Mouse (Mus musculus) midbrain, embryonic 13.5 days (tissue): ENCODE measurements around the gene Map7d1. TPM values are rescaled to one million over a fixed set of nuclear protein-coding genes. Genes with fewer than 3 reads are reported as not detected.
A peak's percentile ranks its signal among the peaks of the same experiment; 100 is the strongest.

Experiments used
- ATAC-seq: fragments of 200-750 bp; cut with Nextera tagmentation; 2 replicates; pipeline ENCODE4 v1.8.0; 2017; ENCODE audit warnings: mild to moderate bottlenecking, moderate TSS enrichment, moderate library complexity
- H3K27ac ChIP-seq: fragments of 300-500 bp; sonication (generic); 2 replicates; pipeline ENCODE4 v1.5.1; 2015; ENCODE audit warnings: inconsistent platforms, mild to moderate bottlenecking, moderate library complexity
- H3K27me3 ChIP-seq: fragments of 300-500 bp; sonication (generic); 2 replicates; pipeline ENCODE4 v1.6.1; 2015; ENCODE audit warnings: mild to moderate bottlenecking, inconsistent platforms
- H3K36me3 ChIP-seq: fragments of 300-500 bp; sonication (generic); 2 replicates; pipeline ENCODE4 v1.6.1; 2015; ENCODE audit warnings: mild to moderate bottlenecking, inconsistent platforms
- H3K4me1 ChIP-seq: fragments of 300-500 bp; sonication (generic); replicated peaks from 2 replicates; pipeline ENCODE4 v1.6.1; 2015; ENCODE audit warnings: inconsistent platforms
- H3K4me2 ChIP-seq: fragments of 300-500 bp; sonication (generic); replicated peaks from 2 replicates; pipeline ENCODE4 v1.6.1; 2015; ENCODE audit warnings: moderate library complexity, mild to moderate bottlenecking, inconsistent platforms
- H3K4me3 ChIP-seq: fragments of 300-500 bp; sonication (generic); replicated peaks from 2 replicates; pipeline ENCODE4 v1.5.1; 2015; ENCODE audit warnings: mild to moderate bottlenecking, inconsistent platforms
- H3K9ac ChIP-seq: fragments of 300-500 bp; sonication (generic); replicated peaks from 2 replicates; pipeline ENCODE4 v1.6.1; 2015; ENCODE audit warnings: mild to moderate bottlenecking, inconsistent platforms
- H3K9me3 ChIP-seq: fragments of 300-500 bp; sonication (generic); 2 replicates; pipeline ENCODE4 v1.6.1; 2016; ENCODE audit warnings: mild to moderate bottlenecking, inconsistent platforms
- WGBS: fragments of 180-500 bp; shearing (Covaris S2); methylation state at CpG from one replicate; pipeline ENCODE4 v1.1.7; 2015; 5-methylcytosine and 5-hydroxymethylcytosine counted together
- polyA plus RNA-seq: library from polyadenylated mRNA; unstranded; fragments of >200 nt; fragmentation: Nextera tagmentation; extraction: Ambion mirVana; gene quantifications from 2 replicates; pipeline ENCODE4 v1.2.1, GENCODE M21; 2015

Map7d1 gene
- polyA plus RNA-seq, 1 experiment from 2014 or later = 89.5 TPM

- Histone ChIP-seq H3K27ac (no peak overlapping the region), H3K9ac (no peak overlapping the region), H3K36me3 (no peaks in the 10 kb centered on the region), H3K4me3 (no peak overlapping the region), H3K4me2 (no peak overlapping the region), H3K9me3 (no peaks in the 10 kb centered on the region), H3K27me3 (peaks cover 75% of the 10 kb centered on the region), H3K4me1 (peaks cover 12% of the 10 kb centered on the region; the same call in 1 of the 2 replicates)
- 39% methylated on average over 11 of the region's 11 CpGs for WGBS
- ATAC-seq = no peak
These were observed 31.3 kb upstream of the Map7d1 start for GRCm38 (mm10) chr4:126287302-126287995.

- peak within 1 kb of the TSS; percentile 51 for H3K4me2 ChIP-seq
- no peak within 1 kb of the TSS for H3K27ac ChIP-seq
- ATAC-seq = 0 out of 2 replicates have a peak, but pooled peaks have one; percentile 17
- H3K36me3 ChIP-seq = no peaks in the 10 kb centered on the region
- H3K9ac ChIP-seq = peak within 1 kb of the TSS; percentile 41; the same call in 1 of the 2 replicates
- no peaks in the 10 kb centered on the region for H3K9me3 ChIP-seq
- H3K27me3 ChIP-seq = peaks cover 73% of the 10 kb centered on the region
- H3K4me1 ChIP-seq = peaks cover 12% of the 10 kb centered on the region; the same call in 1 of the 2 replicates
- 5% methylated on average over 25 of the region's 42 CpGs for WGBS
- H3K4me3 ChIP-seq = peak within 1 kb of the TSS; percentile 33
These were observed 30.3 kb upstream of the Map7d1 start, which contains the start of gene Col8a2 for GRCm38 (mm10) chr4:126286492-126286891. TSS of gene Col8a2 (plus strand) at chr4:126286793.

GRCm38 (mm10) chr4:126283582-126283981, 27.4 kb upstream of the Map7d1 start:
- Histone ChIP-seq H3K4me2 (no peak overlapping the region), H3K4me3 (no peak overlapping the region), H3K4me1 (peaks cover 12% of the 10 kb centered on the region; the same call in 1 of the 2 replicates), H3K27ac (no peak overlapping the region), H3K36me3 (no peaks in the 10 kb centered on the region), H3K27me3 (peaks cover 47% of the 10 kb centered on the region), H3K9me3 (no peaks in the 10 kb centered on the region), H3K9ac (no peak overlapping the region)
- 85% methylated on average over 8 of the region's 8 CpGs for WGBS
- ATAC-seq = no peak

- Histone ChIP-seq H3K4me2 (no peak overlapping the region), H3K4me1 (peaks cover 13% of the 10 kb centered on the region), H3K9ac (no peak overlapping the region), H3K27me3 (peaks cover 28% of the 10 kb centered on the region), H3K36me3 (no peaks in the 10 kb centered on the region), H3K27ac (no peak overlapping the region), H3K9me3 (no peaks in the 10 kb centered on the region), H3K4me3 (no peak overlapping the region)
- WGBS = 75% methylated on average over 9 of the region's 9 CpGs
- no peak for ATAC-seq
These were observed 25.6 kb upstream of the Map7d1 start for GRCm38 (mm10) chr4:126281706-126282105.

GRCm38 (mm10) chr4:126278961-126279360, 22.8 kb upstream of the Map7d1 start:
- H3K36me3 ChIP-seq = peaks cover 16% of the 10 kb centered on the region
- no peak overlapping the region for H3K27ac ChIP-seq
- ATAC-seq = no peak
- H3K4me3 ChIP-seq = no peak overlapping the region
- H3K4me2 ChIP-seq = no peak overlapping the region
- peaks cover 8% of the 10 kb centered on the region; the same call in 1 of the 2 replicates for H3K4me1 ChIP-seq
- H3K27me3 ChIP-seq = peaks cover 5% of the 10 kb centered on the region; the same call in 1 of the 2 replicates
- no peak overlapping the region for H3K9ac ChIP-seq
- no peaks in the 10 kb centered on the region for H3K9me3 ChIP-seq
- WGBS = 64% methylated on average over 9 of the region's 9 CpGs

GRCm38 (mm10) chr4:126278565-126278915, 22.4 kb upstream of the Map7d1 start:
- H3K4me1 ChIP-seq = peaks cover 8% of the 10 kb centered on the region; the same call in 1 of the 2 replicates
- H3K36me3 ChIP-seq = peaks cover 20% of the 10 kb centered on the region
- H3K27ac ChIP-seq = no peak overlapping the region
- no peak overlapping the region for H3K4me3 ChIP-seq
- no peak overlapping the region for H3K9ac ChIP-seq
- no peak overlapping the region for H3K4me2 ChIP-seq
- no peak for ATAC-seq
- H3K9me3 ChIP-seq = no peaks in the 10 kb centered on the region
- WGBS = 32% methylated on average over 9 of the region's 9 CpGs
- 0 out of 2 replicates have a peak, but pooled peaks cover 2% of the 10 kb centered on the region for H3K27me3 ChIP-seq

- H3K27ac ChIP-seq = no peak overlapping the region
- peaks cover 8% of the 10 kb centered on the region; the same call in 1 of the 2 replicates for H3K4me1 ChIP-seq
- H3K9ac ChIP-seq = no peak overlapping the region
- H3K27me3 ChIP-seq = no peaks in the 10 kb centered on the region
- WGBS = 7% methylated on average over 13 of the region's 13 CpGs
- H3K9me3 ChIP-seq = no peaks in the 10 kb centered on the region
- no peak overlapping the region for H3K4me3 ChIP-seq
- 0 out of 2 replicates have a peak overlapping the region, but pooled peaks have one; percentile 17 for H3K4me2 ChIP-seq
- H3K36me3 ChIP-seq = peaks cover 25% of the 10 kb centered on the region
- peak; percentile 58 for ATAC-seq
These were observed 21.9 kb upstream of the Map7d1 start for GRCm38 (mm10) chr4:126277906-126278564.

- Histone ChIP-seq H3K4me1 (peaks cover 8% of the 10 kb centered on the region; the same call in 1 of the 2 replicates), H3K27me3 (no peaks in the 10 kb centered on the region), H3K4me3 (no peak overlapping the region), H3K9ac (no peak overlapping the region), H3K36me3 (peaks cover 36% of the 10 kb centered on the region), H3K27ac (no peak overlapping the region), H3K4me2 (no peak overlapping the region), H3K9me3 (no peaks in the 10 kb centered on the region)
- ATAC-seq = no peak
- WGBS = 92% methylated on average over 13 of the region's 13 CpGs
These were observed 19.6 kb upstream of the Map7d1 start for GRCm38 (mm10) chr4:126275681-126276131.

GRCm38 (mm10) chr4:126275081-126275480, 18.9 kb upstream of the Map7d1 start:
- 96% methylated on average over 4 of the region's 4 CpGs for WGBS
- H3K27ac ChIP-seq = no peak overlapping the region

GRCm38 (mm10) chr4:126273753-126274152, 17.6 kb upstream of the Map7d1 start:
- WGBS = 79% methylated on average over 13 of the region's 13 CpGs
- Histone ChIP-seq H3K4me1 (peaks cover 8% of the 10 kb centered on the region; the same call in 1 of the 2 replicates), H3K4me2 (no peak overlapping the region), H3K27me3 (no peaks in the 10 kb centered on the region), H3K4me3 (no peak overlapping the region), H3K36me3 (peaks cover 36% of the 10 kb centered on the region), H3K9ac (no peak overlapping the region), H3K27ac (no peak overlapping the region), H3K9me3 (no peaks in the 10 kb centered on the region)
- no peak for ATAC-seq

More at GRCm38 (mm10) chr4:126275081-126275480, 18.9 kb upstream of the Map7d1 start:
- Histone ChIP-seq H3K27me3 (no peaks in the 10 kb centered on the region), H3K36me3 (peaks cover 36% of the 10 kb centered on the region), H3K4me2 (no peak overlapping the region), H3K4me3 (no peak overlapping the region), H3K9me3 (no peaks in the 10 kb centered on the region), H3K4me1 (peaks cover 8% of the 10 kb centered on the region; the same call in 1 of the 2 replicates), H3K9ac (no peak overlapping the region)
- no peak for ATAC-seq

GRCm38 (mm10) chr4:126269292-126269691, 13.1 kb upstream of the Map7d1 start:
- ATAC-seq = no peak
- 84% methylated on average over 3 of the region's 3 CpGs for WGBS

More at GRCm38 (mm10) chr4:126269292-126269691, 13.1 kb upstream of the Map7d1 start:
- Histone ChIP-seq H3K36me3 (peaks cover 23% of the 10 kb centered on the region), H3K27ac (no peak overlapping the region), H3K9me3 (no peaks in the 10 kb centered on the region), H3K27me3 (no peaks in the 10 kb centered on the region), H3K9ac (no peak overlapping the region), H3K4me2 (no peak overlapping the region), H3K4me1 (peaks cover 11% of the 10 kb centered on the region), H3K4me3 (no peak overlapping the region)
